Mouse (Mus musculus): Measurements from ENCODE around the gene Noct. TPM values are rescaled to one million over a fixed set of nuclear protein-coding genes. Genes with fewer than 3 reads are reported as not detected.
A peak's percentile ranks its signal among the peaks of the same experiment; 100 is the strongest.

The Noct gene
- polyA plus RNA-seq, 1 experiment from 2014 or later: 12.2 TPM

DNA sequence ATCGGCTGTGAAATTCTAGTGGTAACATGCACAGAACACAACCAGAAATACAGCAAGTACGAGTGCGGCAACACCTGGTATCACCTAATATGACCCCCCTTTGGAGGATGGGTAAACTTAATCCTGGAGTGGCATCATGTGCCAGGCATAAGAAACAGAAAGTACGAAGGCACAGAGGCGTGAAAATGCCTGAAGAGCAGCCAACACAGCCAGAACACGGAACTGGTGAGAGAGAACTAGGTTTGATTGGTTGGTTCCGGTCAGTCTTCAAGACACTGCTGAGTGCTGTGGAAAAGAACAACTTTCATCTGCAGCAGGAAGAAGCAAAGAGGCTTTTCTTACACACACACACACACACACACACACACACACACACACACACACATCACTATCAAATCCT lies 38.8 kb upstream of the Noct start:
- 81% methylated on average over 7 of the region's 7 CpGs for WGBS (ENCODE audit: insufficient replicate concordance)
- no peak overlapping the region for H3K4me3 ChIP-seq (ENCODE audit: low read depth, low read length)
- no peak for ATAC-seq (replicated peaks; ENCODE audit: insufficient number of reproducible peaks, low FRiP score, low TSS enrichment)
- no peaks in the 10 kb centered on the region for H3K4me1 ChIP-seq (ENCODE audit: control insufficient read depth, insufficient read depth, low read length)
- H3K4me2 ChIP-seq: no peak overlapping the region
- H3K27ac ChIP-seq (ENCODE audit: low read depth, low read length): no peak overlapping the region
- H3K36me3 ChIP-seq (ENCODE audit: control insufficient read depth, insufficient read depth, low read length): no peaks in the 10 kb centered on the region
- H3K9me3 ChIP-seq (replicated peaks; ENCODE audit: control insufficient read depth, low read length): no peaks in the 10 kb centered on the region
- H3K27me3 ChIP-seq (ENCODE audit: control insufficient read depth, insufficient read depth, low read length): no peaks in the 10 kb centered on the region
- no peak overlapping the region for H3K9ac ChIP-seq (ENCODE audit: low read depth, low read length)

DNA sequence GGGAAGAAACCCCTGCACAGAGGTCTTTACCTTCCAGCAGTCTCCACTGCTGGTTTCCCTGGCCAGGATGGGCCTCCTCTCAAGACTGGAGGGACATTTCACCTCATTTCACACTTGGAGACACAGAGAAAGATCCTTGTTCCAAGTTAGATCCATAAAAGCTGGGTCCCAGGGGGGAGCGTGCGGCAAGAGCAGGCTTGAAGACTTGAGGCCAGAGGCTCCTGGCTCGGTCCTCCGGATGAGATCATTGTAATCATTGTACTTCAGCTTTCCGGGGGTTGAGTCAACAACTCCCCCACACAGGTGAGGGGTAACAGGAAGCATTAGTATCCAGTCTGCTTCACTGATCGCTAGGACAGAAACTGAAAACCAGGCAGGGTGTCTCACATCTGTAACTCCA lies 30.2 kb upstream of the Noct start:
- no peaks in the 10 kb centered on the region for H3K36me3 ChIP-seq (ENCODE audit: control insufficient read depth, insufficient read depth, low read length)
- H3K9me3 ChIP-seq (replicated peaks; ENCODE audit: control insufficient read depth, low read length): no peaks in the 10 kb centered on the region
- no peak overlapping the region for H3K27ac ChIP-seq (ENCODE audit: low read depth, low read length)
- 58% methylated on average over 6 of the region's 6 CpGs for WGBS (ENCODE audit: insufficient replicate concordance)
- H3K4me3 ChIP-seq (ENCODE audit: low read depth, low read length): no peak overlapping the region
- no peaks in the 10 kb centered on the region for H3K27me3 ChIP-seq (ENCODE audit: control insufficient read depth, insufficient read depth, low read length)
- no peak overlapping the region for H3K4me2 ChIP-seq
- ATAC-seq (replicated peaks; ENCODE audit: insufficient number of reproducible peaks, low FRiP score, low TSS enrichment): no peak
- H3K4me1 ChIP-seq (ENCODE audit: control insufficient read depth, insufficient read depth, low read length): 0 out of 2 replicates have a peak, but pooled peaks cover 3% of the 10 kb centered on the region
- no peak overlapping the region for H3K9ac ChIP-seq (ENCODE audit: low read depth, low read length)

DNA sequence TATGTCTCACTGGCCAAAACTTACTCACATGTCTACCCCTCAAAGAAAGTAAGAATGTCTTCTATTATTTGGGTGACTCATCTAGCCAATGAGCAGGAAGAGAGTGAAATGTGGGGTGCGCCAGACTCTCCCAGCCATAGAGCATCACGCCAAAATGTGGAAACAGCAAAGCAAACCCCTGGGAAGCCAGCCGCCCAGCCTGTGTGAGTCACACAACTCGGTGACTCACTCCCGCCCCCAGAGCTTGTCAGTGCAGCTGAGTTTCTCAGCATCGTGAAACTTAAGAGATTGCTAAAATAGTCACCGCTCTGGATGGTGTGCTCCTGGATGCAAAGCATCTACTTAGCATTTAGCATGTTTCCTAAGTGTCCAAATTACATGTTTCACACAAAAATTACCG lies 28.9 kb upstream of the Noct start:
- peak overlapping the region; percentile 38 for H3K4me3 ChIP-seq (ENCODE audit: low read depth, low read length)
- H3K27ac ChIP-seq (ENCODE audit: low read depth, low read length): 0 out of 2 replicates have a peak overlapping the region, but pooled peaks have one; percentile 10
- H3K9me3 ChIP-seq (replicated peaks; ENCODE audit: control insufficient read depth, low read length): no peaks in the 10 kb centered on the region
- 0 out of 2 replicates have a peak, but pooled peaks cover 3% of the 10 kb centered on the region for H3K4me1 ChIP-seq (ENCODE audit: control insufficient read depth, insufficient read depth, low read length)
- H3K4me2 ChIP-seq: peak overlapping the region; percentile 69
- no peak; the same call in 1 of the 2 replicates for ATAC-seq (replicated peaks; ENCODE audit: insufficient number of reproducible peaks, low FRiP score, low TSS enrichment)
- WGBS (ENCODE audit: insufficient replicate concordance): 17% methylated on average over 8 of the region's 8 CpGs
- no peak overlapping the region for H3K9ac ChIP-seq (ENCODE audit: low read depth, low read length)
- no peaks in the 10 kb centered on the region for H3K27me3 ChIP-seq (ENCODE audit: control insufficient read depth, insufficient read depth, low read length)
- no peaks in the 10 kb centered on the region for H3K36me3 ChIP-seq (ENCODE audit: control insufficient read depth, insufficient read depth, low read length)

GRCm38 (mm10) chr3:51195736-51196135 lies 28.5 kb upstream of the Noct start:
- 0 out of 2 replicates have a peak, but pooled peaks cover 3% of the 10 kb centered on the region for H3K4me1 ChIP-seq (ENCODE audit: control insufficient read depth, insufficient read depth, low read length)
- peak overlapping the region; percentile 38 for H3K4me3 ChIP-seq (ENCODE audit: low read depth, low read length)
- no peaks in the 10 kb centered on the region for H3K36me3 ChIP-seq (ENCODE audit: control insufficient read depth, insufficient read depth, low read length)
- no peak overlapping the region for H3K9ac ChIP-seq (ENCODE audit: low read depth, low read length)
- peak overlapping the region; percentile 69 for H3K4me2 ChIP-seq
- H3K9me3 ChIP-seq (replicated peaks; ENCODE audit: control insufficient read depth, low read length): no peaks in the 10 kb centered on the region
- ATAC-seq (replicated peaks; ENCODE audit: insufficient number of reproducible peaks, low FRiP score, low TSS enrichment): no peak
- H3K27me3 ChIP-seq (ENCODE audit: control insufficient read depth, insufficient read depth, low read length): no peaks in the 10 kb centered on the region
- 0 out of 2 replicates have a peak overlapping the region, but pooled peaks have one; percentile 10 for H3K27ac ChIP-seq (ENCODE audit: low read depth, low read length)
- 24% methylated on average over 8 of the region's 8 CpGs for WGBS (ENCODE audit: insufficient replicate concordance)

GRCm38 (mm10) chr3:51196724-51197111 lies 27.5 kb upstream of the Noct start:
- ATAC-seq (replicated peaks; ENCODE audit: insufficient number of reproducible peaks, low FRiP score, low TSS enrichment): no peak
- 82% methylated on average over 3 of the region's 3 CpGs for WGBS (ENCODE audit: insufficient replicate concordance)
- H3K9ac ChIP-seq (ENCODE audit: low read depth, low read length): no peak overlapping the region
- no peaks in the 10 kb centered on the region for H3K9me3 ChIP-seq (replicated peaks; ENCODE audit: control insufficient read depth, low read length)
- no peak overlapping the region for H3K4me2 ChIP-seq
- no peak overlapping the region for H3K4me3 ChIP-seq (ENCODE audit: low read depth, low read length)
- H3K27me3 ChIP-seq (ENCODE audit: control insufficient read depth, insufficient read depth, low read length): no peaks in the 10 kb centered on the region
- H3K36me3 ChIP-seq (ENCODE audit: control insufficient read depth, insufficient read depth, low read length): no peaks in the 10 kb centered on the region
- H3K27ac ChIP-seq (ENCODE audit: low read depth, low read length): no peak overlapping the region
- 0 out of 2 replicates have a peak, but pooled peaks cover 3% of the 10 kb centered on the region for H3K4me1 ChIP-seq (ENCODE audit: control insufficient read depth, insufficient read depth, low read length)

- Histone ChIP-seq H3K27ac (ENCODE audit: low read depth, low read length) (no peak overlapping the region), H3K36me3 (ENCODE audit: control insufficient read depth, insufficient read depth, low read length) (no peaks in the 10 kb centered on the region), H3K9me3 (replicated peaks; ENCODE audit: control insufficient read depth, low read length) (no peaks in the 10 kb centered on the region), H3K4me1 (ENCODE audit: control insufficient read depth, insufficient read depth, low read length) (0 out of 2 replicates have a peak, but pooled peaks cover 3% of the 10 kb centered on the region), H3K4me2 (no peak overlapping the region), H3K27me3 (ENCODE audit: control insufficient read depth, insufficient read depth, low read length) (no peaks in the 10 kb centered on the region), H3K4me3 (ENCODE audit: low read depth, low read length) (no peak overlapping the region), H3K9ac (ENCODE audit: low read depth, low read length) (no peak overlapping the region)
- 76% methylated on average over 9 of the region's 9 CpGs for WGBS (ENCODE audit: insufficient replicate concordance)
- ATAC-seq (replicated peaks; ENCODE audit: insufficient number of reproducible peaks, low FRiP score, low TSS enrichment): no peak
Measured at GRCm38 (mm10) chr3:51197112-51197731, 27.0 kb upstream of the Noct start.

DNA sequence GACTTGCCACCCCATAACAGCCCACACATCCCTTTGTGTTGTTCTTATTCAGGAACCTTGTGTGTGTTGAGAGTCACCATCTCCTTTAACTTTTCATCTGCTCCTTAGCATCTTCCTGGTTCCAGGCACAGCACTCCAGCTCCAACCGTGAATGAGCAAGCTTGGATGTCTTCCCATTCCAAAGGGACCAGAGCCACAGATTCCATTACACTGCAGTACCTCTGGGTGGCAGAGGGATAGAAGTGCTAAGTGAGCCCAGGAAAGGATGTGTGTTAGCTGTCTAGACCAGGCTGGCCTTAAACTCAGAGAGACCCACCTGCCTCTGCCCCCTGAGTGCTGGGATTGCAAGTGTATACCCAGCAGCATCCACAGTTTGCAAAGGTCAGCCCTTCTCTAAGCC lies 26.0 kb upstream of the Noct start:
- Histone ChIP-seq H3K4me2 (no peak overlapping the region), H3K4me3 (ENCODE audit: low read depth, low read length) (no peak overlapping the region), H3K36me3 (ENCODE audit: control insufficient read depth, insufficient read depth, low read length) (no peaks in the 10 kb centered on the region), H3K27me3 (ENCODE audit: control insufficient read depth, insufficient read depth, low read length) (no peaks in the 10 kb centered on the region), H3K9ac (ENCODE audit: low read depth, low read length) (no peak overlapping the region), H3K4me1 (ENCODE audit: control insufficient read depth, insufficient read depth, low read length) (0 out of 2 replicates have a peak, but pooled peaks cover 3% of the 10 kb centered on the region), H3K27ac (ENCODE audit: low read depth, low read length) (no peak overlapping the region), H3K9me3 (replicated peaks; ENCODE audit: control insufficient read depth, low read length) (no peaks in the 10 kb centered on the region)
- ATAC-seq (replicated peaks; ENCODE audit: insufficient number of reproducible peaks, low FRiP score, low TSS enrichment): no peak
- WGBS (ENCODE audit: insufficient replicate concordance): 72% methylated on average over 1 of the region's 1 CpGs

DNA sequence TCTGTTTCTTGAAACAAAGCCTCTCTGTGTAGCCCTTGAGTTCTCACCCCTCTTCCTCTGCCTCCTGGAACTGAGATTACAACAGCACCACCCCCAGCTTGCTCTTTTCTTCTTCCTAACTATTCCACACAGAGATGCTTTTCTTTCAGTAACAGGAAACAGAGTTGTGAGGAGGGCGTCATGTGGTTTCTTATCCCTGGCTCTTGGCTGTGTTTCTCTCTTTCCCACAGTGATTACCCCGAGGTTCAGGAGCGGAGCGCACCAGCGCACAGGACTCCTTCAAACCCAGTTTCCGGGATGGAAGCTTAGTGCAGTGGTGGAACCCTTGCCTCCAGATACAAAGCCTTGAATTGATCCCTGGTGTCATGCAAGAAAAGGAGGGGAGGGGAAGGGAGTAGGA lies 25.1 kb upstream of the Noct start:
- Histone ChIP-seq H3K36me3 (ENCODE audit: control insufficient read depth, insufficient read depth, low read length) (no peaks in the 10 kb centered on the region), H3K4me2 (no peak overlapping the region), H3K27me3 (ENCODE audit: control insufficient read depth, insufficient read depth, low read length) (no peaks in the 10 kb centered on the region), H3K4me1 (ENCODE audit: control insufficient read depth, insufficient read depth, low read length) (0 out of 2 replicates have a peak, but pooled peaks cover 3% of the 10 kb centered on the region), H3K9me3 (replicated peaks; ENCODE audit: control insufficient read depth, low read length) (no peaks in the 10 kb centered on the region), H3K4me3 (ENCODE audit: low read depth, low read length) (no peak overlapping the region), H3K9ac (ENCODE audit: low read depth, low read length) (no peak overlapping the region), H3K27ac (ENCODE audit: low read depth, low read length) (no peak overlapping the region)
- WGBS (ENCODE audit: insufficient replicate concordance): 66% methylated on average over 6 of the region's 6 CpGs
- ATAC-seq (replicated peaks; ENCODE audit: insufficient number of reproducible peaks, low FRiP score, low TSS enrichment): no peak

- Histone ChIP-seq H3K9me3 (replicated peaks; ENCODE audit: control insufficient read depth, low read length) (no peaks in the 10 kb centered on the region), H3K4me3 (ENCODE audit: low read depth, low read length) (no peak overlapping the region), H3K9ac (ENCODE audit: low read depth, low read length) (no peak overlapping the region), H3K27ac (ENCODE audit: low read depth, low read length) (no peak overlapping the region), H3K27me3 (ENCODE audit: control insufficient read depth, insufficient read depth, low read length) (no peaks in the 10 kb centered on the region), H3K4me2 (no peak overlapping the region), H3K4me1 (ENCODE audit: control insufficient read depth, insufficient read depth, low read length) (0 out of 2 replicates have a peak, but pooled peaks cover 3% of the 10 kb centered on the region), H3K36me3 (ENCODE audit: control insufficient read depth, insufficient read depth, low read length) (no peaks in the 10 kb centered on the region)
- whole genome bisulfite sequencing (ENCODE audit: insufficient replicate concordance): 86% methylated on average over 4 of the region's 4 CpGs
- ATAC-seq (replicated peaks; ENCODE audit: insufficient number of reproducible peaks, low FRiP score, low TSS enrichment): no peak
Measured at GRCm38 (mm10) chr3:51200311-51200710, 23.9 kb upstream of the Noct start.
